Mouse (Mus musculus) MEL (cell line): ENCODE data around the gene Slc25a53. TPM values are rescaled to one million over a fixed set of nuclear protein-coding genes. Genes with fewer than 3 reads are reported as not detected.

Experiments used
- DNase-seq: peaks from one replicate; pipeline ENCODE4 v3.0.0; 2011; ENCODE audit warnings: low read depth, low spot score
- H3K27ac ChIP-seq: 2 replicates; pipeline ENCODE4 v1.5.1; 2012; ENCODE audit warnings: low read depth, mild to moderate bottlenecking, control low read depth, low read length, moderate library complexity; ENCODE audit not compliant: control insufficient read depth
- H3K27me3 ChIP-seq, 2 experiments: fragments of 150-350 bp in 1 of 2; sonication (generic) in 1 of 2; 2 replicates each; pipeline ENCODE4 v1.6.1; 2012; ENCODE audit warnings: low read length in 2 of 2, mild to moderate bottlenecking in 2 of 2, improper control_type of control experiment in 1 of 2, moderate library complexity in 1 of 2; ENCODE audit not compliant: insufficient read depth in 2 of 2, control insufficient read depth in 1 of 2
- H3K36me3 ChIP-seq, 2 experiments: 2 replicates each; pipeline ENCODE4 v1.6.1; 2012 to 2014; ENCODE audit warnings: low read length in 2 of 2, improper control_type of control experiment in 1 of 2, inconsistent platforms in 1 of 2, mild to moderate bottlenecking in 1 of 2; ENCODE audit not compliant: insufficient read depth in 2 of 2, control insufficient read depth in 1 of 2
- H3K4me1 ChIP-seq, 2 experiments: fragments of 150-350 bp in 1 of 2; sonication (generic) in 1 of 2; 2 replicates each; pipeline ENCODE4 v1.6.1; 2012; ENCODE audit warnings: low read length in 2 of 2, improper control_type of control experiment in 1 of 2, mild to moderate bottlenecking in 1 of 2; ENCODE audit not compliant: insufficient read depth in 2 of 2, control insufficient read depth in 1 of 2
- H3K4me3 ChIP-seq, 2 experiments: fragments of 150-350 bp in 1 of 2; sonication (generic) in 1 of 2; 2 replicates each; pipeline ENCODE4 v1.5.1; 2012; ENCODE audit warnings: low read depth in 2 of 2, low read length in 2 of 2, mild to moderate bottlenecking in 2 of 2, moderate library complexity in 2 of 2, control low read depth in 1 of 2, improper control_type of control experiment in 1 of 2; ENCODE audit not compliant: control insufficient read depth in 1 of 2, insufficient read depth in 1 of 2
- H3K79me2 ChIP-seq: 2 replicates; pipeline ENCODE4 v1.6.1; 2012; ENCODE audit warnings: mild to moderate bottlenecking, low read length, moderate library complexity; ENCODE audit not compliant: control insufficient read depth, poor library complexity, insufficient read depth
- H3K9ac ChIP-seq: 2 replicates; pipeline ENCODE4 v1.6.1; 2012; ENCODE audit warnings: low read depth, mild to moderate bottlenecking, control low read depth, low read length, moderate library complexity; ENCODE audit not compliant: control insufficient read depth, poor library complexity, severe bottlenecking
- H3K9me3 ChIP-seq: fragments of 150-350 bp; sonication (generic); replicated peaks from 2 replicates; pipeline ENCODE4 v1.6.1; 2012; ENCODE audit warnings: mild to moderate bottlenecking, low read length, improper control_type of control experiment, moderate library complexity; ENCODE audit not compliant: insufficient read depth
- BHLHE40 ChIP-seq: IDR thresholded peaks from 2 replicates; pipeline ENCODE4 v1.6.1; 2012; ENCODE audit warnings: low read depth, mild to moderate bottlenecking, inconsistent platforms, low read length, improper control_type of control experiment, borderline replicate concordance
- CHD1 ChIP-seq: IDR thresholded peaks from 2 replicates; pipeline ENCODE4 v1.6.1; 2012; ENCODE audit warnings: low read depth, mild to moderate bottlenecking, inconsistent platforms, low read length, improper control_type of control experiment
- CHD2 ChIP-seq: IDR thresholded peaks from 2 replicates; pipeline ENCODE4 v1.6.1; 2011; ENCODE audit warnings: low read length, improper control_type of control experiment
- CTCF ChIP-seq, 3 experiments: IDR thresholded peaks in 2 of 3; conservative IDR thresholded peaks in 1 of 3; 2 replicates each; pipeline ENCODE4 v1.5.1; 2011 to 2012; ENCODE audit warnings: low read length in 3 of 3, low read depth in 2 of 3, mild to moderate bottlenecking in 2 of 3, improper control_type of control experiment in 1 of 3, inconsistent platforms in 1 of 3, mixed read lengths in 1 of 3, moderate library complexity in 1 of 3; ENCODE audit not compliant: control insufficient read depth in 1 of 3, insufficient read depth in 1 of 3, poor library complexity in 1 of 3, severe bottlenecking in 1 of 3
- E2F4 ChIP-seq: IDR thresholded peaks from 2 replicates; pipeline ENCODE4 v1.6.1; 2011; ENCODE audit warnings: low read depth, low read length, improper control_type of control experiment, borderline replicate concordance
- ELF1 ChIP-seq: IDR thresholded peaks from 2 replicates; pipeline ENCODE4 v1.6.1; 2014; ENCODE audit warnings: low read depth, mild to moderate bottlenecking, inconsistent platforms, low read length, improper control_type of control experiment, moderate library complexity
- EP300 ChIP-seq, 2 experiments: IDR thresholded peaks; 2 replicates each; pipeline ENCODE4 v1.6.1; 2011; ENCODE audit warnings: improper control_type of control experiment in 2 of 2, low read length in 2 of 2, low read depth in 1 of 2, mild to moderate bottlenecking in 1 of 2
- ETS1 ChIP-seq: IDR thresholded peaks from 2 replicates; pipeline ENCODE4 v1.6.1; 2012; ENCODE audit warnings: low read depth, mild to moderate bottlenecking, inconsistent platforms, low read length, improper control_type of control experiment, moderate library complexity
- GABPA ChIP-seq: IDR thresholded peaks from 2 replicates; pipeline ENCODE4 v1.6.1; 2012; ENCODE audit warnings: low read depth, mild to moderate bottlenecking, inconsistent platforms, low read length, improper control_type of control experiment, moderate library complexity
- GATA1 ChIP-seq: IDR thresholded peaks from 2 replicates; pipeline ENCODE4 v1.6.1; 2011; ENCODE audit warnings: low read depth, low read length, improper control_type of control experiment
- HCFC1 ChIP-seq: IDR thresholded peaks from 2 replicates; pipeline ENCODE4 v1.6.1; 2012; ENCODE audit warnings: low read depth, mild to moderate bottlenecking, inconsistent platforms, low read length, improper control_type of control experiment, moderate library complexity
- JUND ChIP-seq: IDR thresholded peaks from 2 replicates; pipeline ENCODE4 v1.6.1; 2011; ENCODE audit warnings: low read depth, mild to moderate bottlenecking, improper control_type of control experiment, low read length
- MAFK ChIP-seq: IDR thresholded peaks from 2 replicates; pipeline ENCODE4 v1.6.1; 2011; ENCODE audit warnings: low read depth, mild to moderate bottlenecking, low read length, improper control_type of control experiment, borderline replicate concordance
- MAX ChIP-seq: IDR thresholded peaks from 2 replicates; pipeline ENCODE4 v1.6.1; 2011; ENCODE audit warnings: low read length, improper control_type of control experiment
- MAZ ChIP-seq: IDR thresholded peaks from 2 replicates; pipeline ENCODE4 v1.6.1; 2012; ENCODE audit warnings: low read depth, mild to moderate bottlenecking, inconsistent platforms, low read length, improper control_type of control experiment
- MEF2A ChIP-seq: IDR thresholded peaks from 2 replicates; pipeline ENCODE4 v1.6.1; 2014; ENCODE audit warnings: low read depth, mild to moderate bottlenecking, inconsistent platforms, low read length, improper control_type of control experiment; ENCODE audit not compliant: poor library complexity, insufficient replicate concordance, severe bottlenecking; ENCODE audit errors: extremely low read depth
- MXI1 ChIP-seq: IDR thresholded peaks from 2 replicates; pipeline ENCODE4 v1.6.1; 2011; ENCODE audit warnings: mild to moderate bottlenecking, low read depth, low read length, improper control_type of control experiment
- MYB ChIP-seq: IDR thresholded peaks from 2 replicates; pipeline ENCODE4 v1.6.1; 2011; ENCODE audit warnings: mild to moderate bottlenecking, low read depth, low read length, improper control_type of control experiment
- MYC ChIP-seq: IDR thresholded peaks from 2 replicates; pipeline ENCODE4 v1.6.1; 2011; ENCODE audit warnings: low read depth, mild to moderate bottlenecking, low read length, improper control_type of control experiment, moderate library complexity
- NELFE ChIP-seq: IDR thresholded peaks from 2 replicates; pipeline ENCODE4 v1.6.1; 2011; ENCODE audit warnings: low read depth, low read length, improper control_type of control experiment
- NRF1 ChIP-seq: IDR thresholded peaks from 2 replicates; pipeline ENCODE4 v1.6.1; 2014; ENCODE audit warnings: low read depth, mild to moderate bottlenecking, inconsistent platforms, low read length, improper control_type of control experiment, moderate library complexity; ENCODE audit not compliant: poor library complexity, insufficient read depth, severe bottlenecking
- POLR2A ChIP-seq, 2 experiments: IDR thresholded peaks; 2 replicates each; pipeline ENCODE4 v1.6.1; 2011 to 2012; ENCODE audit warnings: low read length in 2 of 2, mild to moderate bottlenecking in 2 of 2, control low read depth in 1 of 2, improper control_type of control experiment in 1 of 2, low read depth in 1 of 2, moderate library complexity in 1 of 2; ENCODE audit not compliant: control insufficient read depth in 1 of 2, insufficient read depth in 1 of 2, poor library complexity in 1 of 2
- POLR2AphosphoS2 ChIP-seq: IDR thresholded peaks from 2 replicates; pipeline ENCODE4 v1.6.1; 2011; ENCODE audit warnings: low read length, improper control_type of control experiment
- POLR2AphosphoS5 ChIP-seq: IDR thresholded peaks from 2 replicates; pipeline ENCODE4 v1.6.1; 2012; ENCODE audit warnings: low read depth, borderline replicate concordance, mild to moderate bottlenecking, inconsistent platforms, low read length, moderate library complexity, mixed read lengths
- RAD21 ChIP-seq: IDR thresholded peaks from 2 replicates; pipeline ENCODE4 v1.6.1; 2011; ENCODE audit warnings: mild to moderate bottlenecking, low read depth, low read length, improper control_type of control experiment
- RCOR1 ChIP-seq: IDR thresholded peaks from 2 replicates; pipeline ENCODE4 v1.6.1; 2012; ENCODE audit warnings: low read depth, mild to moderate bottlenecking, inconsistent platforms, low read length, improper control_type of control experiment
- SIN3A ChIP-seq: IDR thresholded peaks from 2 replicates; pipeline ENCODE4 v1.6.1; 2012; ENCODE audit warnings: low read length, improper control_type of control experiment, inconsistent platforms
- SMC3 ChIP-seq: IDR thresholded peaks from 2 replicates; pipeline ENCODE4 v1.6.1; 2011; ENCODE audit warnings: low read depth, low read length, improper control_type of control experiment
- TAL1 ChIP-seq: IDR thresholded peaks from 2 replicates; pipeline ENCODE4 v1.6.1; 2012; ENCODE audit warnings: mild to moderate bottlenecking, inconsistent platforms, low read length, moderate library complexity, mixed read lengths
- TBP ChIP-seq: IDR thresholded peaks from 2 replicates; pipeline ENCODE4 v1.8.0; 2011; ENCODE audit warnings: low read depth, low read length, improper control_type of control experiment
- TCF12 ChIP-seq: IDR thresholded peaks from 2 replicates; pipeline ENCODE4 v1.6.1; 2014; ENCODE audit warnings: low read depth, mild to moderate bottlenecking, inconsistent platforms, low read length, improper control_type of control experiment, moderate library complexity
- UBTF ChIP-seq: IDR thresholded peaks from 2 replicates; pipeline ENCODE4 v1.6.1; 2012; ENCODE audit warnings: low read depth, mild to moderate bottlenecking, inconsistent platforms, low read length, improper control_type of control experiment, moderate library complexity, borderline replicate concordance; ENCODE audit not compliant: insufficient read depth
- USF1 ChIP-seq: IDR thresholded peaks from 2 replicates; pipeline ENCODE4 v1.6.1; 2014; ENCODE audit warnings: low read depth, mild to moderate bottlenecking, inconsistent platforms, low read length, improper control_type of control experiment, moderate library complexity
- ZKSCAN1 ChIP-seq: IDR thresholded peaks from 2 replicates; pipeline ENCODE4 v1.6.1; 2012; ENCODE audit warnings: low read depth, mild to moderate bottlenecking, inconsistent platforms, low read length, improper control_type of control experiment, moderate library complexity
- ZMIZ1 ChIP-seq: IDR thresholded peaks from 2 replicates; pipeline ENCODE4 v1.6.1; 2012; ENCODE audit warnings: low read depth, mild to moderate bottlenecking, inconsistent platforms, low read length, improper control_type of control experiment, moderate library complexity
- ZNF384 ChIP-seq: IDR thresholded peaks from 2 replicates; pipeline ENCODE4 v1.6.1; 2012; ENCODE audit warnings: low read depth, mild to moderate bottlenecking, inconsistent platforms, low read length, improper control_type of control experiment
- polyA plus RNA-seq, 2 experiments: library from polyadenylated mRNA; stranded (reverse) in 1 of 2; unstranded in 1 of 2; fragments of >175 nt in 1 of 2; fragments of >200 nt in 1 of 2; gene quantifications; 2 replicates each; pipeline versions ENCODE4 v1.2.1 to v1.2.4; 2012; ENCODE audit warnings: low replicate concordance in 2 of 2, low read depth in 1 of 2; ENCODE audit not compliant: insufficient read length in 2 of 2, insufficient read depth in 1 of 2, missing spikeins in 1 of 2
- total RNA-seq: library from RNA; depleted of rRNA; stranded (reverse); fragments of 300-350 nt; gene quantifications from 2 replicates; pipeline ENCODE4 v1.2.3, GENCODE M21; 2012; rRNA removed

Gene Slc25a53
- total RNA-seq (4.2 and 5.1 TPM in 2 replicates), polyA plus RNA-seq (1 to 10 TPM in 1 of 2 experiments, not detected in 1; 8.6 TPM)

DNA sequence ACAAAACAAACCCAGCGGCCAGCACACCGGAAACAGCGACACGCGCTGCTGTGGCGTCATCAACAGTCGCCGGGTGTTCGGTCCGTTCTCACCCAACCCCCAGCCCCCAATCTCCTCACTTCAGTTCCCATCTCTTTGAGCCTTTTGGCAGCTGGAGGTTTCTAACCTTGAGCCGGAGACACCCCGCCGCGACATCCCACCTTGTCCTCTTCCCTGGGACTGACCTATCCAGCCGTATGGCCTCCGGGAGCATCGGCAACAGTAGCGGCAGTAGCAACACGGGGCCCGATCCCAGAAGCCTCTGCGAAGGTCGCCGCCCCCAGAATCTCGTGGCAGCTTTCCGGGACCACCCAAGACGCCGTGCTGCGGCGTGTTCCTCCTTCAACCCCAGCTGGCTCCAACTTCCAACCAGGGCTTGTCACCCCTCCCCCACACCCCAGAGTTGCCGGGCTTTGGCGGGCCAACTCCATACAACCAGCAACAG is at the start of gene Slc25a53:
Gene Slc25a53, minus strand, starts transcription at position 303 of the 484 bp plus-strand sequence.
- H3K27ac ChIP-seq: peak within 1 kb of the TSS; percentile 89
- TF ChIP-seq NRF1 (no peak), ELF1 (peak; percentile 68; the same call in 1 of the 2 replicates), POLR2A (IDR thresholded peaks at IDR 0.05; ENCODE audit: control insufficient read depth in 1 of 2, insufficient read depth in 1 of 2, low read depth in 1 of 2, low read length in 2 of 2, poor library complexity in 1 of 2) (peak in 1 of 2 experiments; percentile 69; a peak in 2 of 4 replicates), TCF12 (peak; percentile 52; the same call in 1 of the 2 replicates), RCOR1 (no peak), ETS1 (peak; percentile 74), USF1 (peak; percentile 31; the same call in 1 of the 2 replicates), MAZ (peak; percentile 67), BHLHE40 (no peak), CHD2 (peak; percentile 25; the same call in 1 of the 2 replicates), RAD21 (no peak), POLR2AphosphoS2 (0 out of 2 replicates have a peak, but pooled peaks have one; percentile 29), MAFK (no peak), TBP (peak; percentile 77), HCFC1 (peak; percentile 93), MEF2A (no peak), POLR2AphosphoS5 (no peak), EP300 (IDR thresholded peaks at IDR 0.05; ENCODE audit: low read depth in 1 of 2, low read length in 2 of 2) (peak in 1 of 2 experiments; percentile 35; a peak in 1 of 4 replicates), GATA1 (no peak), MYB (peak; percentile 16; the same call in 1 of the 2 replicates), MXI1 (peak; percentile 71; the same call in 1 of the 2 replicates), MAX (peak; percentile 64; the same call in 1 of the 2 replicates), TAL1 (no peak), ZMIZ1 (no peak), MYC (peak; percentile 81; the same call in 1 of the 2 replicates), JUND (no peak), ZNF384 (no peak), NELFE (peak; percentile 61), ZKSCAN1 (no peak), UBTF (no peak), E2F4 (no peak), SIN3A (peak; percentile 89), CHD1 (no peak), GABPA (no peak), SMC3 (no peak), CTCF (IDR thresholded peaks at IDR 0.05 in 2 of 3, conservative IDR thresholded peaks at IDR 0.05 in 1 of 3; ENCODE audit: control insufficient read depth in 1 of 3, insufficient read depth in 1 of 3, low read depth in 2 of 3, low read length in 3 of 3, poor library complexity in 1 of 3, severe bottlenecking in 1 of 3) (no peak)

More for the DNA sequence above, at the start of gene Slc25a53:
- peaks cover 0 to 14% of the 10 kb centered on the region in 2 experiments; a peak in 2 of 4 replicates for H3K36me3 ChIP-seq
- no peaks in the 10 kb centered on the region for H3K27me3 ChIP-seq
- DNase-seq: peak; percentile 97
- peaks cover 0 to 9% of the 10 kb centered on the region in 2 experiments; a peak in 3 of 4 replicates for H3K4me1 ChIP-seq
- peak within 1 kb of the TSS; percentile 84 to 99 for H3K4me3 ChIP-seq
- peaks cover 29% of the 10 kb centered on the region for H3K79me2 ChIP-seq
- H3K9ac ChIP-seq: peak within 1 kb of the TSS; percentile 81
- H3K9me3 ChIP-seq: no peaks in the 10 kb centered on the region
